Mouse (Mus musculus) kidney, postnatal 0 days (tissue): ENCODE data around the gene Tenm3. TPM values are rescaled to one million over a fixed set of nuclear protein-coding genes. Genes with fewer than 3 reads are reported as not detected.

Experiments used
- ATAC-seq: fragments of 200-750 bp; cut with Nextera tagmentation; replicated peaks from 2 replicates; pipeline ENCODE4 v1.8.0; 2017; ENCODE audit warnings: low read depth, moderate number of reproducible peaks, moderate TSS enrichment, moderate library complexity; ENCODE audit not compliant: low FRiP score
- DNase-seq: peaks from one replicate; pipeline ENCODE4 v3.0.0-alpha.2; 2016; ENCODE audit warnings: low spot score
- H3K27ac ChIP-seq: fragments of 300-500 bp; sonication (generic); 2 replicates; pipeline ENCODE4 v1.5.1; 2014; ENCODE audit warnings: mild to moderate bottlenecking
- H3K27me3 ChIP-seq: fragments of 300-500 bp; sonication (generic); 2 replicates; pipeline ENCODE4 v1.6.1; 2014; ENCODE audit warnings: low read length, mixed read lengths; ENCODE audit not compliant: insufficient read depth
- H3K36me3 ChIP-seq: fragments of 300-500 bp; sonication (generic); 2 replicates; pipeline ENCODE4 v1.6.1; 2014; ENCODE audit warnings: low read length, mixed read lengths; ENCODE audit not compliant: insufficient read depth
- H3K4me1 ChIP-seq: fragments of 300-500 bp; sonication (generic); replicated peaks from 2 replicates; pipeline ENCODE4 v1.6.1; 2014; ENCODE audit warnings: antibody characterized with exemption, low read length, mixed read lengths; ENCODE audit not compliant: insufficient read depth
- H3K4me2 ChIP-seq: fragments of 300-500 bp; sonication (generic); 2 replicates; pipeline ENCODE4 v1.6.1; 2014; ENCODE audit warnings: mild to moderate bottlenecking, low read length, moderate library complexity, mixed read lengths
- H3K4me3 ChIP-seq: fragments of 300-500 bp; sonication (generic); replicated peaks from 2 replicates; pipeline ENCODE4 v1.5.1; 2014; ENCODE audit warnings: low read depth, low read length
- H3K9ac ChIP-seq: fragments of 300-500 bp; sonication (generic); 2 replicates; pipeline ENCODE4 v1.6.1; 2014; ENCODE audit warnings: low read depth, low read length
- H3K9me3 ChIP-seq: fragments of 300-500 bp; sonication (generic); replicated peaks from 2 replicates; pipeline ENCODE4 v1.6.1; 2016; ENCODE audit warnings: low read length, inconsistent platforms, mixed read lengths
- CTCF ChIP-seq: IDR thresholded peaks from 2 replicates; pipeline ENCODE4 v1.5.1; 2016; ENCODE audit warnings: antibody characterized with exemption, low read depth, mild to moderate bottlenecking, moderate library complexity
- WGBS: fragments of 180-500 bp; shearing (Covaris S2); extraction: QIAGEN DNeasy Blood & Tissue Kit; methylation state at CpG from one replicate; pipeline ENCODE4 v1.1.7; 2014; 5-methylcytosine and 5-hydroxymethylcytosine counted together
- polyA plus RNA-seq: library from polyadenylated mRNA; unstranded; fragments of >200 nt; fragmentation: Nextera tagmentation; extraction: Ambion mirVana; gene quantifications from 2 replicates; pipeline ENCODE4 v1.2.1, GENCODE M21; 2015

The Tenm3 gene
- polyA plus RNA-seq, 1 experiment from 2014 or later = 15.3 TPM

DNA sequence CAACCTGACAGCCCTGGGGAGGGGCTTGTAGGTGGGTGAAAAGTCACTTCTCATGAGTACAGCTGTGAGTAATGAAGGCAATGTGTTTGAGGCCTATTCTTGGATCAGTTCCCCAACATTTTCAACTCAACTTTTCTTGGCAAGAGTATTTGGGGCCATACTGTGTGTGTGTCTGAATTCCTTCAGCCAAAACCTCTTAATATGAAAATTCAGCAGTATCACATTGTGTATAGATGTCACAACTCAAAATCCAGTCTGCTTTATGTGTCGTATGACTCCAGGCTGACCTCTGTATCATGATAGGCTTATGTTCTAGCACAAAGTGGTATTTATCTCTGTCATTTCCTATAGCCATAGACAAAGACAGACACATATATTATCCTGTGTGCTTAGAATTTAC lies 270.8 kb downstream of the Tenm3 start:
- Histone ChIP-seq H3K4me2 (no peak overlapping the region), H3K27me3 (no peaks in the 10 kb centered on the region), H3K4me3 (no peak overlapping the region), H3K9ac (no peak overlapping the region), H3K9me3 (no peaks in the 10 kb centered on the region), H3K36me3 (no peaks in the 10 kb centered on the region), H3K27ac (no peak overlapping the region), H3K4me1 (no peaks in the 10 kb centered on the region)
- no peak for ATAC-seq
- 63% methylated on average over 1 of the region's 1 CpGs for WGBS
- no peak for TF ChIP-seq CTCF
- DNase-seq = peak; percentile 57

DNA sequence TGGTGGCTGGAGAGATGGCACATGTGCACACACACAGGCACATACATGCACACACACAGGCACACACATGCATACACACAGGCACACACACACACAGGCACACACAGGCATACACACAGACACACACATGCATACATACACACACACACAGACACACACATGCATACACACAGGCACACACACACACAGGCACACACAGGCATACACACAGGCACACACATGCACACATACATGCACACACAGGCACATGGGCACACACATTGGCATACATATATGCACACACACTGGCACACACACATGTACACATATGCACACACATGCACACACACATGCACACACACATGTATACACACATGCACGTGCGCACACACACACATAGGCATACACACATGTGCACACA lies 271.4 kb downstream of the Tenm3 start:
- no peak for TF ChIP-seq CTCF
- Histone ChIP-seq H3K4me3 (no peak overlapping the region), H3K9me3 (no peaks in the 10 kb centered on the region), H3K27me3 (no peaks in the 10 kb centered on the region), H3K27ac (no peak overlapping the region), H3K4me2 (no peak overlapping the region), H3K4me1 (no peaks in the 10 kb centered on the region), H3K36me3 (no peaks in the 10 kb centered on the region), H3K9ac (no peak overlapping the region)
- no peak for ATAC-seq
- no peak for DNase-seq
- WGBS = 90% methylated on average over 2 of the region's 2 CpGs

DNA sequence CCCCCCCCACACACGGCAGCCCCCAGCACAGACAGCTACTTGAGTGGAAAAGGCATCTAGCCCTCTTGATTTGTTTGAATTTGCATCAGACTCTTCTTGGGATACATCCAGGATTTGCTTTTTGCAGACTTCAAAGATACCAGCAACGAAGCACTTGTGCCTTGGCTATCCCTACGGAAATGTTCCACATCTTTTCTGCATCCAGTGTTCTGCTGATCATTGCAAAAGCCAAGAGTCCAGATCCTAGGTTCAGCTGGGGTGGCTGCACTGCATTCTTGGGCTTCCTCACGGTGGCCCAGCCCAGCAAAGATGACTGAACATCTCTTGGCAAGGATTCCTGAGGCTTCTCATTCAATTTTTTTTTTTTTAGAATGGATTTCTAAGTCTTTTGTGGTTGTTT lies 275.1 kb downstream of the Tenm3 start:
- Histone ChIP-seq H3K9ac (no peak overlapping the region), H3K9me3 (no peaks in the 10 kb centered on the region), H3K4me3 (no peak overlapping the region), H3K27ac (no peak overlapping the region), H3K4me1 (no peaks in the 10 kb centered on the region), H3K4me2 (no peak overlapping the region), H3K27me3 (no peaks in the 10 kb centered on the region), H3K36me3 (no peaks in the 10 kb centered on the region)
- no peak for ATAC-seq
- 55% methylated on average over 4 of the region's 4 CpGs for WGBS
- no peak for DNase-seq
- TF ChIP-seq CTCF = no peak

DNA sequence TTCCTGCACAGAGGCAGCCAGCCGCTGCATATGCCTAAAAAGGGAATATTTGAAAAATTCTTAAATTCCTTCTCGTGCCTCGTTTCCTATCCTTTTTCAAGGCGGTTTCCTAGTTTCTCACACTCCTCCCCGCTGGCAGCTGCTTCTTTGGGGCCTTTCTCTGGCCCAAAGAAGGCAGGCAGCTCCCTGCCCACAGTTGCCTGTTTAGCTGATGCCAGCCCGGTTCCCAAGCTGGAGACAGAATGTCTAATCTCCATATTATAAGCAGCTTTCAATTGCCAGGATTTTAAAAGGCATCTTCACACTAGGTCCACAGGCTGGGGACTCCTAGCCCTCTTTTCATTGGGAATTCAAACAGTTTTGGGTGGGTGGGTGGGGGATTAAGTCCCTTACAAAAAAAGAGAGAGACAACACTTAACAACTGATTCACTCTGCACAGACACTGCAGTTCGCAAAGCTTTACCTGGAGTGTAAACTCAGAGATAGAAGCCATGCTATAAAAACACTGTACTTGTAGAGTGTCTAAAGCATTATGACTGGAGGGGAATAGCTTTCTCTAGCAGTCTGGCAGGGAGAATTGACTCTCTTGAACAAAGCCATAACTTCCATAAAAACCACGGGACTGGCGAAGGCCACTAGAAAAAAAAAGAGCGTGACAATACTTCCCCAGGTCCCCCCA lies 275.7 kb downstream of the Tenm3 start:
- H3K4me3 ChIP-seq = no peak overlapping the region
- H3K36me3 ChIP-seq = no peaks in the 10 kb centered on the region
- no peaks in the 10 kb centered on the region for H3K9me3 ChIP-seq
- H3K27me3 ChIP-seq = no peaks in the 10 kb centered on the region
- H3K4me2 ChIP-seq = no peak overlapping the region
- H3K27ac ChIP-seq = no peak overlapping the region
- TF ChIP-seq CTCF = no peak
- H3K9ac ChIP-seq = no peak overlapping the region
- DNase-seq (no peak), ATAC-seq (no peak)
- no peaks in the 10 kb centered on the region for H3K4me1 ChIP-seq
- WGBS = 74% methylated on average over 10 of the region's 10 CpGs

DNA sequence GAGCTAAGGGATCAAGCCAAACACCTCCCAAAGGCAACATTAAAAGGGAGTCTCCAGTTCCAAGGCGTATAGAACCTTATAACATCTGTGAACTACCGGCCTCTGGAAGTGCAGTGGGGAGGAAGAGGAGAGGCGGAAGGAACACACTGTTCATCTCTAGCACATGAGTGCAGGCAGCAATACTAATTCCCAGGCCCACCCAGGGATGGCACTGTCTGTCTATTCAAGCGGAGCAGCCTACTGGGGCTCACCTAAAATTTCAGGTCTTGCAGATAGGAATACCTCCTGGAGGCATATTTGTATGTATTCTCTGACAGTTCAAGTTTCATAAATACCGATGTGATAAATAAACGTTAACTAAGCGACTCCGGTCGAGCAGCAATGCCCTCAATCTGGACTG lies 283.5 kb downstream of the Tenm3 start:
- WGBS = 60% methylated on average over 9 of the region's 9 CpGs
- no peaks in the 10 kb centered on the region; the same call in 1 of the 2 replicates for H3K4me1 ChIP-seq
- 0 out of 2 replicates have a peak, but pooled peaks cover 3% of the 10 kb centered on the region for H3K27me3 ChIP-seq
- H3K9ac ChIP-seq = no peak overlapping the region
- peak; percentile 36; the same call in 1 of the 2 replicates for TF ChIP-seq CTCF
- ATAC-seq = no peak
- H3K4me2 ChIP-seq = no peak overlapping the region
- no peak overlapping the region for H3K4me3 ChIP-seq
- H3K9me3 ChIP-seq = no peaks in the 10 kb centered on the region
- H3K27ac ChIP-seq = no peak overlapping the region
- H3K36me3 ChIP-seq = no peaks in the 10 kb centered on the region
- DNase-seq = no peak

DNA sequence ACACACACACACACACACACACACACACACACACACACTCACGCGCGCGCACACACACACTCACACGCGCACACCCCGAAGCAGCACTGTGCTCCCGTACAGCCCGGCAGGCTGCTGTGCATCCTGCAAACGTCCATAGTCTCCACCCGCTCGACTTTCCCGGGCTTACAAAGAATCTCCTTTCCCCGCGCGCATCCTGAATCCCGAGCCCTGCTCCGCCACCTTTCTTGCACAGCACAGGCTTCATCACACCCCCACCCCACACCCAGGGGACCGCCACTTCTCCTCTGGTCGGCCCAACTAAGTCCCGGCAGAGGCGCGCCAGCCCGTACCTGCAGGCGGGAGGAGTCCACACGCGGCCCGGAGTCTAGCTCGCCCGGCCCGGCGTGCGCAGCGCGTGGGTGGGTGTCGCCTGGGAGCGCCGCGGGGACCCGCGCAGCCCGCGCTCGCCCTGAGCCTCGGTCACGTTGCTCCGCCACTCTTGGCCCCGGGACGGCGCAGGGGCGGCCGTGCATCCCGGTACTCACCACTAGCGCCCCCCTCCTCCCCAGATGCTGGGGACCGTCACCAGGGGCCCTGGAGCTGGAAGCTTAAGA lies 288.1 kb downstream of the Tenm3 start:
- Histone ChIP-seq H3K4me2 (peak overlapping the region; percentile 92), H3K27ac (peak overlapping the region; percentile 90), H3K36me3 (no peaks in the 10 kb centered on the region), H3K27me3 (0 out of 2 replicates have a peak, but pooled peaks cover 3% of the 10 kb centered on the region), H3K9me3 (no peaks in the 10 kb centered on the region), H3K9ac (peak overlapping the region; percentile 81), H3K4me3 (peak overlapping the region; percentile 80), H3K4me1 (no peaks in the 10 kb centered on the region; the same call in 1 of the 2 replicates)
- DNase-seq = peak; percentile 71
- WGBS = under 1% methylated on average over 55 of the region's 55 CpGs
- peak; percentile 6; the same call in 1 of the 2 replicates for TF ChIP-seq CTCF
- ATAC-seq = peak; percentile 76
